Mouse (Mus musculus) gastrocnemius, adult 2 months (tissue): ENCODE measurements around the gene Eftud2. TPM values are rescaled to one million over a fixed set of nuclear protein-coding genes. Genes with fewer than 3 reads are reported as not detected.

Experiments used
- DNase-seq: peaks from one replicate; pipeline ENCODE4 v3.0.0; 2022
- H3K27ac ChIP-seq: fragments of 200-600 bp; 2 replicates; pipeline ENCODE4 v1.8.1; 2022; ENCODE audit warnings: mild to moderate bottlenecking
- H3K4me3 ChIP-seq: fragments of 200-600 bp; 2 replicates; pipeline ENCODE4 v1.8.1; 2022; ENCODE audit warnings: mild to moderate bottlenecking, moderate library complexity
- CTCF ChIP-seq: fragments of 200-600 bp; IDR thresholded peaks from 2 replicates; pipeline ENCODE4 v1.8.1; 2022; ENCODE audit warnings: antibody characterized with exemption, mild to moderate bottlenecking, moderate library complexity
- intact Hi-C: fragments of 180-260 bp; cut with DNase I; formaldehyde crosslinking; loops from one replicate; pipeline ENCODE4 v1.15.1; 2025
- total RNA-seq, 2 experiments: library from RNA; stranded (reverse); gene quantifications; 2 replicates each; pipeline ENCODE4 v1.2.3; 2021

Eftud2 gene
- total RNA-seq, 2 experiments from 2014 or later: 25.6 to 29.5 TPM

- no peak for DNase-seq
- intact Hi-C loops: no loop called here
- no peak overlapping the region for H3K4me3 ChIP-seq
- TF ChIP-seq CTCF: no peak
- peak overlapping the region; percentile 94 for H3K27ac ChIP-seq
These were observed 86.6 kb downstream of the Eftud2 start for GRCm38 (mm10) chr11:102794157-102794556.

GRCm38 (mm10) chr11:102791682-102792445 lies 88.9 kb downstream of the Eftud2 start:
- no peak for TF ChIP-seq CTCF
- Histone ChIP-seq H3K4me3 (peak overlapping the region; percentile 61), H3K27ac (peak overlapping the region; percentile 94)
- DNase-seq: peak; percentile 78
- intact Hi-C loops: no loop called here

Other genes starting within 250 kb of the Eftud2 start
- gene Meioc, start 217.3 kb downstream of the Eftud2 start, total RNA-seq: not detected
- gene Ccdc43, start 183.2 kb downstream of the Eftud2 start, total RNA-seq: 10 to 100 TPM; 76.9 to 85.9 TPM
- gene Adam11, start 119.5 kb downstream of the Eftud2 start, total RNA-seq: under 1 TPM; 0.33 to 0.67 TPM
- 1 to 10 TPM; 4.4 to 6.4 TPM for gene Gjc1, start 61.3 kb downstream of the Eftud2 start, total RNA-seq
- 1 to 10 TPM; 2.4 to 5.4 TPM for gene Higd1b, start 45.1 kb downstream of the Eftud2 start, total RNA-seq
- not detected for gene Ccdc103, start 219 bp upstream of the Eftud2 start, total RNA-seq
- gene Fam187a, start 4.2 kb upstream of the Eftud2 start, total RNA-seq: not detected
- gene Gfap, start 19.9 kb upstream of the Eftud2 start, total RNA-seq: not detected
- not detected for gene Kif18b, start 44.1 kb upstream of the Eftud2 start, total RNA-seq
- gene C1ql1, start 65.7 kb upstream of the Eftud2 start, total RNA-seq: not detected
- gene Nmt1, start 147.2 kb upstream of the Eftud2 start, total RNA-seq: 10 to 100 TPM; 43.8 to 51.9 TPM
- gene Dcakd, start 147.3 kb upstream of the Eftud2 start, total RNA-seq: 10 to 100 TPM; 12.4 to 25.8 TPM
- gene Plcd3, start 220.7 kb upstream of the Eftud2 start, total RNA-seq: 1 to 10 TPM; 4.6 to 5.9 TPM
- 10 to 100 TPM; 24.2 to 28.6 TPM for gene Acbd4, start 220.7 kb upstream of the Eftud2 start, total RNA-seq
- gene Hexim1, start 235.2 kb upstream of the Eftud2 start, total RNA-seq: 10 to 100 TPM; 18.6 to 21.8 TPM